8 mouse cellular contexts compared by ENCODE assay signal in genomic region chr2:178098021-178098420, GRCm38 (mm10).
A peak's percentile ranks its signal among the peaks of the same experiment; 100 is the strongest.
DNase-seq lines count a peak whose midpoint lies in the region; ATAC-seq lines count a peak whose summit lies in the region.

No protein-coding gene starts in this region.

- ATAC-seq in cerebellum, adult (ENCODE audit: insufficient number of reproducible peaks, low FRiP score, low TSS enrichment): no peak

- DNase-seq in cerebellum, adult 11 months: peak; percentile 70
- peak; percentile 27 to 36 for DNase-seq in urinary bladder, adult 18-20 months (ENCODE audit: low spot score in 2 of 2)
- no peak for DNase-seq in urinary bladder, postnatal 4 days (ENCODE audit: low spot score in 2 of 2)
- DNase-seq in embryo, embryonic 11 days: peak; percentile 66
- DNase-seq in kidney, postnatal 4 days: peak; percentile 64 to 68
- DNase-seq in lung, postnatal 14 days: peak; percentile 41
- peak; percentile 27 for DNase-seq in telencephalon, adult 2 months (ENCODE audit: low read depth, low spot score)

Comparison
In these comparisons a context has a peak if more than half of its experiments do, and no peak if none do; other contexts are left out.
1. DNase-seq: peak in cerebellum, adult 11 months (single experiment), urinary bladder, adult 18-20 months (2 of 2), embryo, embryonic 11 days (single experiment), kidney, postnatal 4 days (2 of 2), lung, postnatal 14 days (single experiment) and telencephalon, adult 2 months (single experiment); none in urinary bladder, postnatal 4 days (0 of 2).